In genomic region chr9:106595402-106595801, GRCm38 (mm10) we compare ENCODE assay signal across 31 mouse cellular contexts. TPM values are rescaled to one million over a fixed set of nuclear protein-coding genes. Genes with fewer than 3 reads are reported as not detected.
A peak's percentile ranks its signal among the peaks of the same experiment; 100 is the strongest.
DNase-seq lines count a peak whose midpoint lies in the region; ATAC-seq and TF ChIP-seq lines count a peak whose summit lies in the region.
"Not testable (repeated sequence)": the region's sequence is repeated elsewhere in the genome, so short reads cannot be mapped to it uniquely, and the experiment has no call there.
"Had no signal": no experiment of that assay in that cellular context is flagged by ENCODE, and none has a peak within 500 bp of the region (broad histone marks: within the 10 kb centered on the region; RNA-seq: fewer than 3 reads in every experiment).

No protein-coding gene starts in this region.

- H3K4me3 ChIP-seq in embryonic facial prominence, embryonic 12.5 days; heart, embryonic 11.5 days (ENCODE audit: low read depth, low read length); heart, embryonic 16.5 days (ENCODE audit: low read length); kidney, embryonic 15.5 days (replicated peaks); left cerebral cortex, adult 2 months; limb, embryonic 15.5 days; neural tube, embryonic 13.5 days: not testable (repeated sequence)

- H3K27me3 ChIP-seq in embryonic facial prominence, embryonic 12.5 days; heart, embryonic 11.5 days (ENCODE audit: control insufficient read depth, insufficient read depth, low read length); heart, embryonic 16.5 days (ENCODE audit: control insufficient read depth, insufficient read depth, low read length); kidney, embryonic 15.5 days; limb, embryonic 15.5 days; neural tube, embryonic 13.5 days: not testable (repeated sequence)

- H3K9ac ChIP-seq in embryonic facial prominence, embryonic 12.5 days; heart, embryonic 11.5 days (ENCODE audit: low read depth, low read length); heart, embryonic 16.5 days (ENCODE audit: low read length); kidney, embryonic 15.5 days; limb, embryonic 15.5 days: not testable (repeated sequence)
- H3K9ac ChIP-seq in neural tube, embryonic 13.5 days, result 0 out of 2 replicates have a peak overlapping the region, but pooled peaks have one; percentile 13

- DNase-seq in 3134 (ENCODE audit: extremely low read depth, insufficient read length, low spot score), result peak; percentile 73
- DNase-seq in left cerebral cortex, adult 2 months (ENCODE audit: extremely low spot score in 1 of 2, low spot score in 2 of 2), result not testable (repeated sequence)

- intact Hi-C loops in left cerebral cortex, adult 2 months (cut with DNase I), result loop anchor here (5.0 kb wide), 1 partner anchor 227 kb away; the partner anchor contains the start of gene Dcaf1

- TF ChIP-seq CTCF in left cerebral cortex, adult 2 months (IDR thresholded peaks at IDR 0.05), result not testable (repeated sequence)

- H3K36me3 ChIP-seq in embryonic facial prominence, embryonic 12.5 days; heart, embryonic 11.5 days (ENCODE audit: control insufficient read depth, insufficient read depth, low read length); heart, embryonic 16.5 days (ENCODE audit: control insufficient read depth, insufficient read depth); kidney, embryonic 15.5 days; limb, embryonic 15.5 days; neural tube, embryonic 13.5 days: not testable (repeated sequence)

- H3K9me3 ChIP-seq in embryonic facial prominence, embryonic 12.5 days; heart, embryonic 11.5 days (replicated peaks; ENCODE audit: control insufficient read depth, low read length); heart, embryonic 16.5 days (replicated peaks; ENCODE audit: control insufficient read depth, low read length); kidney, embryonic 15.5 days (replicated peaks); limb, embryonic 15.5 days; neural tube, embryonic 13.5 days: not testable (repeated sequence)

- ATAC-seq in embryonic facial prominence, embryonic 12.5 days (ENCODE audit: insufficient number of reproducible peaks, insufficient read depth, low FRiP score, low TSS enrichment), result peak; percentile 28; the same call in 1 of the 2 replicates
- peak; percentile 42; the same call in 1 of the 2 replicates for ATAC-seq in heart, embryonic 11.5 days (replicated peaks; ENCODE audit: insufficient number of reproducible peaks, low FRiP score, low TSS enrichment)
- peak; percentile 58 for ATAC-seq in heart, embryonic 16.5 days (replicated peaks; ENCODE audit: extremely low read depth, insufficient read depth, low FRiP score)
- peak; percentile 62; the same call in 1 of the 2 replicates for ATAC-seq in kidney, embryonic 15.5 days (replicated peaks; ENCODE audit: low FRiP score)
- 0 out of 2 replicates have a peak, but pooled peaks have one; percentile 31 for ATAC-seq in limb, embryonic 15.5 days (ENCODE audit: insufficient number of reproducible peaks, low FRiP score, low TSS enrichment, low read depth)
- not testable (repeated sequence) for ATAC-seq in neural tube, embryonic 13.5 days (ENCODE audit: low read depth)

- not testable (repeated sequence) for H3K4me1 ChIP-seq in embryonic facial prominence, embryonic 12.5 days; heart, embryonic 11.5 days (ENCODE audit: control insufficient read depth, insufficient read depth, low read length); heart, embryonic 16.5 days (ENCODE audit: control insufficient read depth, insufficient read depth, low read length); kidney, embryonic 15.5 days; limb, embryonic 15.5 days; neural tube, embryonic 13.5 days (replicated peaks)

- WGBS in embryonic facial prominence, embryonic 12.5 days, result 22% methylated on average over 4 of the region's 4 CpGs
- WGBS in heart, embryonic 11.5 days (ENCODE audit: insufficient replicate concordance), result 10% methylated on average over 4 of the region's 4 CpGs
- 9% methylated on average over 4 of the region's 4 CpGs for WGBS in heart, embryonic 16.5 days
- WGBS in kidney, embryonic 15.5 days, result 16% methylated on average over 4 of the region's 4 CpGs
- WGBS in limb, embryonic 15.5 days, result 3% methylated on average over 4 of the region's 4 CpGs
- 12% methylated on average over 4 of the region's 4 CpGs for WGBS in neural tube, embryonic 13.5 days

- H3K27ac ChIP-seq in embryonic facial prominence, embryonic 12.5 days; heart, embryonic 11.5 days (ENCODE audit: low read depth, low read length); heart, embryonic 16.5 days (ENCODE audit: low read length); kidney, embryonic 15.5 days; limb, embryonic 15.5 days; neural tube, embryonic 13.5 days (replicated peaks): not testable (repeated sequence)
- peak overlapping the region; percentile 84 for H3K27ac ChIP-seq in left cerebral cortex, adult 2 months

- not testable (repeated sequence) for H3K4me2 ChIP-seq in embryonic facial prominence, embryonic 12.5 days (replicated peaks); heart, embryonic 11.5 days; heart, embryonic 16.5 days (ENCODE audit: low read depth, low read length); kidney, embryonic 15.5 days; limb, embryonic 15.5 days; neural tube, embryonic 13.5 days

RNA-seq across cellular contexts. Expression of gene Iqcf4, which starts 24.6 kb away (rescaled TPM):
- polyA plus RNA-seq in embryonic facial prominence, embryonic 12.5 days (2016; fragmentation: Nextera tagmentation; extraction: Ambion mirVana), result not detected in 2 replicates
- not detected in 2 replicates for polyA plus RNA-seq in heart, embryonic 11.5 days (2014; fragmentation: Nextera tagmentation; extraction: Ambion mirVana)
- polyA plus RNA-seq in heart, embryonic 16.5 days (2015; fragmentation: Nextera tagmentation; extraction: Ambion mirVana), result not detected in 2 replicates
- not detected in 2 replicates for polyA plus RNA-seq in kidney, embryonic 15.5 days (2015; fragmentation: Nextera tagmentation; extraction: Ambion mirVana)
- not detected for total RNA-seq in left cerebral cortex, adult 2 months (2021)
- polyA plus RNA-seq in limb, embryonic 15.5 days (2015; fragmentation: Nextera tagmentation; extraction: Ambion mirVana), result not detected in 2 replicates
- not detected in 2 replicates for polyA plus RNA-seq in neural tube, embryonic 13.5 days (2015; fragmentation: Nextera tagmentation; extraction: Ambion mirVana)
- total RNA-seq: adrenal gland, adult 2 months; adrenal gland, postnatal 14 days; adrenal gland, postnatal 4 days; CH12.LX; common myeloid progenitor, adult 5-6 weeks; forebrain, postnatal 0 days; G1E; gastrocnemius, adult 2 months; gastrocnemius, postnatal 14 days; gastrocnemius, postnatal 4 days; heart, adult 18-20 months; heart, postnatal 14 days; heart, postnatal 4 days had no signal
- polyA plus RNA-seq: adrenal gland, adult 2 months; cerebellum, adult 2 months; embryonic facial prominence, embryonic 10.5 days; embryonic facial prominence, embryonic 15.5 days; forebrain, embryonic 11.5 days; forebrain, embryonic 14.5 days; forebrain, postnatal 0 days; frontal cortex, adult 2 months; G1E; heart, embryonic 14.5 days; hindbrain, embryonic 11.5 days; hindbrain, embryonic 15.5 days; intestine, embryonic 14.5 days had no signal

RNA-seq across cellular contexts. Expression of gene Iqcf6, which starts 31.0 kb away (rescaled TPM):
- polyA plus RNA-seq in embryonic facial prominence, embryonic 12.5 days (2016; fragmentation: Nextera tagmentation; extraction: Ambion mirVana), result not detected in 2 replicates
- polyA plus RNA-seq in heart, embryonic 11.5 days (2014; fragmentation: Nextera tagmentation; extraction: Ambion mirVana), result not detected in 2 replicates
- polyA plus RNA-seq in heart, embryonic 16.5 days (2015; fragmentation: Nextera tagmentation; extraction: Ambion mirVana), result not detected in 2 replicates
- polyA plus RNA-seq in kidney, embryonic 15.5 days (2015; fragmentation: Nextera tagmentation; extraction: Ambion mirVana), result not detected in 2 replicates
- not detected for total RNA-seq in left cerebral cortex, adult 2 months (2021)
- polyA plus RNA-seq in limb, embryonic 15.5 days (2015; fragmentation: Nextera tagmentation; extraction: Ambion mirVana), result not detected in 2 replicates
- polyA plus RNA-seq in neural tube, embryonic 13.5 days (2015; fragmentation: Nextera tagmentation; extraction: Ambion mirVana), result not detected in 2 replicates
- total RNA-seq: adrenal gland, adult 2 months; adrenal gland, postnatal 14 days; adrenal gland, postnatal 4 days; CH12.LX; common myeloid progenitor, adult 5-6 weeks; forebrain, postnatal 0 days; G1E; gastrocnemius, adult 2 months; gastrocnemius, postnatal 14 days; gastrocnemius, postnatal 4 days; heart, adult 18-20 months; heart, postnatal 14 days; heart, postnatal 4 days had no signal
- polyA plus RNA-seq: adrenal gland, adult 2 months; cerebellum, adult 2 months; embryonic facial prominence, embryonic 10.5 days; embryonic facial prominence, embryonic 15.5 days; forebrain, embryonic 11.5 days; forebrain, embryonic 14.5 days; forebrain, postnatal 0 days; frontal cortex, adult 2 months; G1E; heart, embryonic 14.5 days; hindbrain, embryonic 11.5 days; hindbrain, embryonic 15.5 days; intestine, embryonic 14.5 days had no signal

RNA-seq across cellular contexts. Expression of gene Iqcf3, which starts 34.0 kb away (rescaled TPM):
- polyA plus RNA-seq in embryonic facial prominence, embryonic 12.5 days (2016; fragmentation: Nextera tagmentation; extraction: Ambion mirVana), result not detected in 2 replicates
- polyA plus RNA-seq in heart, embryonic 11.5 days (2014; fragmentation: Nextera tagmentation; extraction: Ambion mirVana), result not detected in 2 replicates
- polyA plus RNA-seq in heart, embryonic 16.5 days (2015; fragmentation: Nextera tagmentation; extraction: Ambion mirVana), result not detected in 2 replicates
- not detected in 2 replicates for polyA plus RNA-seq in kidney, embryonic 15.5 days (2015; fragmentation: Nextera tagmentation; extraction: Ambion mirVana)
- not detected for total RNA-seq in left cerebral cortex, adult 2 months (2021)
- polyA plus RNA-seq in limb, embryonic 15.5 days (2015; fragmentation: Nextera tagmentation; extraction: Ambion mirVana), result not detected in 2 replicates
- polyA plus RNA-seq in neural tube, embryonic 13.5 days (2015; fragmentation: Nextera tagmentation; extraction: Ambion mirVana), result not detected in 2 replicates
- total RNA-seq: adrenal gland, adult 2 months; adrenal gland, postnatal 14 days; adrenal gland, postnatal 4 days; CH12.LX; common myeloid progenitor, adult 5-6 weeks; forebrain, postnatal 0 days; G1E; gastrocnemius, adult 2 months; gastrocnemius, postnatal 14 days; gastrocnemius, postnatal 4 days; heart, adult 18-20 months; heart, postnatal 14 days; heart, postnatal 4 days had no signal
- polyA plus RNA-seq: adrenal gland, adult 2 months; cerebellum, adult 2 months; embryonic facial prominence, embryonic 10.5 days; embryonic facial prominence, embryonic 15.5 days; forebrain, embryonic 11.5 days; forebrain, embryonic 14.5 days; forebrain, postnatal 0 days; frontal cortex, adult 2 months; G1E; heart, embryonic 14.5 days; hindbrain, embryonic 11.5 days; hindbrain, embryonic 15.5 days; intestine, embryonic 14.5 days had no signal
